Mouse (Mus musculus) CH12.LX (cell line): Measurements from ENCODE around the gene Cirbp. TPM values are rescaled to one million over a fixed set of nuclear protein-coding genes. Genes with fewer than 3 reads are reported as not detected.

Experiments used
- DNase-seq: peaks from one replicate; pipeline ENCODE4 v3.0.0-alpha.2; 2013; ENCODE audit errors: extremely low read depth
- H3K27ac ChIP-seq: 2 replicates; pipeline ENCODE4 v1.5.1; 2012; ENCODE audit warnings: low read depth, mild to moderate bottlenecking, control low read depth, moderate library complexity; ENCODE audit not compliant: insufficient read depth
- H3K27me3 ChIP-seq: replicated peaks from 2 replicates; pipeline ENCODE3; 2012; ENCODE audit warnings: inconsistent platforms
- H3K36me3 ChIP-seq, 2 experiments: replicated peaks in 1 of 2; 2 replicates each; pipeline versions ENCODE3 to v1.6.1; 2012; ENCODE audit warnings: inconsistent platforms in 1 of 2, low read length in 1 of 2, mild to moderate bottlenecking in 1 of 2, mixed read lengths in 1 of 2, moderate library complexity in 1 of 2; ENCODE audit not compliant: control insufficient read depth in 1 of 2, insufficient read depth in 1 of 2
- H3K4me1 ChIP-seq, 2 experiments: 2 replicates each; pipeline ENCODE4 v1.6.1; 2012; ENCODE audit warnings: inconsistent platforms in 1 of 2, moderate library complexity in 1 of 2; ENCODE audit not compliant: insufficient read depth in 2 of 2, control insufficient read depth in 1 of 2
- H3K4me2 ChIP-seq: 2 replicates; pipeline ENCODE4 v1.6.1; 2012; ENCODE audit warnings: low read depth, mild to moderate bottlenecking, control low read depth; ENCODE audit not compliant: poor library complexity, insufficient read depth, severe bottlenecking
- H3K4me3 ChIP-seq, 3 experiments: fragments of 150-350 bp in 1 of 3; sonication (generic) in 1 of 3; replicated peaks in 1 of 3; 2 replicates each; pipeline versions ENCODE3 to v1.5.1; 2011 to 2012; ENCODE audit warnings: low read depth in 2 of 3, low read length in 2 of 3, mild to moderate bottlenecking in 2 of 3, moderate library complexity in 2 of 3, control low read depth in 1 of 3, improper control_type of control experiment in 1 of 3, inconsistent platforms in 1 of 3, mixed read lengths in 1 of 3; ENCODE audit not compliant: poor library complexity in 1 of 3
- H3K79me2 ChIP-seq: replicated peaks from 2 replicates; pipeline ENCODE4 v1.6.1; 2012; ENCODE audit warnings: mild to moderate bottlenecking, moderate library complexity; ENCODE audit not compliant: control insufficient read depth, poor library complexity, insufficient read depth, severe bottlenecking; ENCODE audit errors: extremely low read depth
- H3K9ac ChIP-seq: 2 replicates; pipeline ENCODE4 v1.6.1; 2012; ENCODE audit warnings: low read depth, mild to moderate bottlenecking, control low read depth, moderate library complexity; ENCODE audit not compliant: insufficient read depth
- H3K9me3 ChIP-seq: replicated peaks from 2 replicates; pipeline ENCODE3; 2012; ENCODE audit warnings: low read length, inconsistent platforms, mixed read lengths
- CHD1 ChIP-seq: IDR thresholded peaks from 2 replicates; pipeline ENCODE4 v1.6.1; 2012; ENCODE audit warnings: low read depth, low read length, improper control_type of control experiment, inconsistent platforms
- ETS1 ChIP-seq: conservative IDR thresholded peaks from 2 replicates; pipeline ENCODE4 v1.6.1; 2012; ENCODE audit warnings: low read depth, mild to moderate bottlenecking, inconsistent platforms, low read length, improper control_type of control experiment, moderate library complexity
- HCFC1 ChIP-seq: IDR thresholded peaks from 2 replicates; pipeline ENCODE4 v1.6.1; 2012; ENCODE audit warnings: low read depth, mild to moderate bottlenecking, inconsistent platforms, low read length, improper control_type of control experiment
- JUN ChIP-seq: IDR thresholded peaks from 2 replicates; pipeline ENCODE4 v1.6.1; 2011; ENCODE audit warnings: low read depth, mild to moderate bottlenecking, low read length, improper control_type of control experiment, moderate library complexity; ENCODE audit not compliant: insufficient read depth
- MAFK ChIP-seq: IDR thresholded peaks from 2 replicates; pipeline ENCODE4 v1.6.1; 2011; ENCODE audit warnings: low read length, improper control_type of control experiment; ENCODE audit not compliant: insufficient replicate concordance
- NRF1 ChIP-seq: IDR thresholded peaks from 2 replicates; pipeline ENCODE4 v1.6.1; 2014; ENCODE audit warnings: low read depth, mild to moderate bottlenecking, inconsistent platforms, low read length, improper control_type of control experiment, moderate library complexity
- PAX5 ChIP-seq: IDR thresholded peaks from 2 replicates; pipeline ENCODE4 v1.6.1; 2012; ENCODE audit warnings: low read length, inconsistent platforms, mixed read lengths
- RCOR1 ChIP-seq: conservative IDR thresholded peaks from 2 replicates; pipeline ENCODE4 v1.6.1; 2012; ENCODE audit warnings: low read depth, mild to moderate bottlenecking, inconsistent platforms, low read length, improper control_type of control experiment
- SIN3A ChIP-seq: IDR thresholded peaks from 2 replicates; pipeline ENCODE4 v1.6.1; 2012; ENCODE audit warnings: low read length, improper control_type of control experiment, inconsistent platforms
- TBP ChIP-seq: conservative IDR thresholded peaks from 2 replicates; pipeline ENCODE4 v1.6.1; 2011; ENCODE audit warnings: low read depth, low read length, improper control_type of control experiment
- ZC3H11A ChIP-seq: IDR thresholded peaks from 2 replicates; pipeline ENCODE4 v1.6.1; 2012; ENCODE audit warnings: low read depth, mild to moderate bottlenecking, inconsistent platforms, low read length, improper control_type of control experiment
- ZMIZ1 ChIP-seq: IDR thresholded peaks from 2 replicates; pipeline ENCODE4 v1.6.1; 2012; ENCODE audit warnings: low read depth, mild to moderate bottlenecking, inconsistent platforms, low read length, improper control_type of control experiment
- ZNF384 ChIP-seq: IDR thresholded peaks from 2 replicates; pipeline ENCODE4 v1.6.1; 2012; ENCODE audit warnings: low read depth, low read length, improper control_type of control experiment, inconsistent platforms
- dilution Hi-C: fragments of 300-500 bp; cut with MboI; formaldehyde crosslinking; loops from 2 replicates; pipeline ENCODE4 v1.14.3; 2020; ENCODE audit warnings: low sequenced_read_pairs; ENCODE audit not compliant: extremely low pct_unique_long_range_greater_than_20kb, extremely low pct_ligation_motif_present
- in situ Hi-C: fragments of 300-500 bp; cut with MboI; formaldehyde crosslinking; loops from 3 replicates; pipeline ENCODE4 v1.14.3; 2019; ENCODE audit warnings: low sequenced_read_pairs, low pct_ligation_motif_present, low pct_unique_long_range_greater_than_20kb, mixed read lengths
- polyA plus RNA-seq: library from polyadenylated mRNA; unstranded; fragments of >175 nt; gene quantifications from 2 replicates; pipeline ENCODE4 v1.2.1, GENCODE M21; 2012; ENCODE audit warnings: low read depth; ENCODE audit not compliant: insufficient read length
- total RNA-seq, 2 experiments: library from RNA; depleted of rRNA; stranded (reverse); fragments of 300-350 nt in 1 of 2; fragments of >200 nt in 1 of 2; gene quantifications; 2 replicates each; pipeline ENCODE4 v1.2.3; 2012 to 2014

Gene Cirbp
- total and polyA plus RNA-seq, 3 experiments: 27.0 to 40.2 (median 34.4) TPM

DNA sequence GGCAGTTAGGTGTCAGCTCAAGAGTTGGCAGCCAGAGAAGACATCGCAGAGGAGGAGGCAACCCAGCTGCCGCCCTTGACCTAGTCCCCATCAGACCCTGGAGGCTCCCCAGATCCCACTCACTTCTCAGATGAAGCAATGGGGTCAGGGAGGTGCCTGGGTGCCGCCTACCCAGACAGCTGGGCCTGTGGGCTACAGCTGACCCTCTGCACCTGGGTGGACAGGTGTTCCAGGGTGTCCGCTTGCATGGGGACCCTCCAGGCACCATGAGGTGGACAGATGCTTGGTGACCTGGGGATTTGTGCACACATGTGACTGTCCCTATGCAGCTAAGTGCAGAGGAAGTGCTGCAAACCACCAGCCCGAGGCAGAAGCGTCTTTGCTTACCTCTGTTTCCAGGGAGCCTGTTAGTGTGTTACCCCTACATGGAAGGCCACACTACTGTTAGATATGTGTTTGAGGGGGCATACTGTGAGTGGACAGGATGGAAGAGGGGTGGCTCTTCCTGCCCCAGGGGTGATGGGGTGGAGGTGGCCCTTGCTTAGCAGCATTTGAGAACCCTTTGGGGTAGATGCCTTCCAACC is 3.0 kb upstream of the Cirbp start:
- Histone ChIP-seq H3K4me3 (no peak overlapping the region), H3K4me2 (no peak overlapping the region), H3K79me2 (no peaks in the 10 kb centered on the region), H3K36me3 (no peaks in the 10 kb centered on the region), H3K27me3 (no peaks in the 10 kb centered on the region), H3K4me1 (peaks cover 35 to 80% of the 10 kb centered on the region in 2 experiments), H3K9ac (no peak overlapping the region), H3K27ac (no peak overlapping the region), H3K9me3 (no peaks in the 10 kb centered on the region)
- dilution Hi-C loops: no loop called here
- no peak for DNase-seq
- in situ Hi-C loops: no loop called here
- TF ChIP-seq HCFC1 (no peak), ZMIZ1 (no peak), SIN3A (no peak), MAFK (no peak), TBP (no peak), ETS1 (no peak), ZC3H11A (no peak), CHD1 (no peak), JUN (no peak), NRF1 (no peak), RCOR1 (no peak), PAX5 (no peak)

DNA sequence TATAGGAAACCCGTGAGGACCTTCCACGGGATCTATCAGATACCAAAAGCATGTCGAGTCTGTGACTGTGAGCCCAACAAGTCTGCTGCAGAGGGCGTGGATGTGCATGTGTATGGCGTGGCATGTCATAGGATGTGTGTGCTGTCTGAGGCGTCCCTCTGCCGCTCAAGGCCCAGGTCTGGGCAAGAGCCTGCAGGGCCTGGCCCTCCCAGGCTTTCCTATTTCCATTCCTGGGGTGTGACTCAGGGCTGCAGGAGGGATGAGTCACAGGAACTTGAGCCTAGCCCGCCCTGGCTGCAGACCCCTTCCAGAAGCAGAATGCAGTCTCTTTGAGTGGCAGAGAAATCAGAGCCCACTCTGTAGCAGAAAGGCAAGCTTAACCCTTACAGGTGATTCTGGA is 2.1 kb upstream of the Cirbp start:
- peaks cover 34 to 76% of the 10 kb centered on the region in 2 experiments for H3K4me1 ChIP-seq
- no peak overlapping the region for H3K9ac ChIP-seq
- H3K4me3 ChIP-seq: no peak overlapping the region
- in situ Hi-C loops: no loop called here
- no peaks in the 10 kb centered on the region for H3K9me3 ChIP-seq
- H3K4me2 ChIP-seq: no peak overlapping the region
- no peaks in the 10 kb centered on the region for H3K36me3 ChIP-seq
- no peaks in the 10 kb centered on the region for H3K27me3 ChIP-seq
- peaks cover 3% of the 10 kb centered on the region for H3K79me2 ChIP-seq
- TF ChIP-seq ZNF384 (peak; percentile 20; the same call in 1 of the 2 replicates), MAFK (no peak)
- no peak for DNase-seq
- H3K27ac ChIP-seq: no peak overlapping the region
- dilution Hi-C loops: no loop called here
